Mouse (Mus musculus) CH12.LX (cell line): ENCODE results near the gene Drosha. TPM values are rescaled to one million over a fixed set of nuclear protein-coding genes. Genes with fewer than 3 reads are reported as not detected.

Experiments used
- DNase-seq: peaks from one replicate; pipeline ENCODE4 v3.0.0-alpha.2; 2013; ENCODE audit errors: extremely low read depth
- H3K27ac ChIP-seq: 2 replicates; pipeline ENCODE4 v1.5.1; 2012; ENCODE audit warnings: low read depth, mild to moderate bottlenecking, control low read depth, moderate library complexity; ENCODE audit not compliant: insufficient read depth
- H3K27me3 ChIP-seq: replicated peaks from 2 replicates; pipeline ENCODE3; 2012; ENCODE audit warnings: inconsistent platforms
- H3K36me3 ChIP-seq, 2 experiments: replicated peaks in 1 of 2; 2 replicates each; pipeline versions ENCODE3 to v1.6.1; 2012; ENCODE audit warnings: inconsistent platforms in 1 of 2, low read length in 1 of 2, mild to moderate bottlenecking in 1 of 2, mixed read lengths in 1 of 2, moderate library complexity in 1 of 2; ENCODE audit not compliant: control insufficient read depth in 1 of 2, insufficient read depth in 1 of 2
- H3K4me1 ChIP-seq, 2 experiments: 2 replicates each; pipeline ENCODE4 v1.6.1; 2012; ENCODE audit warnings: inconsistent platforms in 1 of 2, moderate library complexity in 1 of 2; ENCODE audit not compliant: insufficient read depth in 2 of 2, control insufficient read depth in 1 of 2
- H3K4me2 ChIP-seq: 2 replicates; pipeline ENCODE4 v1.6.1; 2012; ENCODE audit warnings: low read depth, mild to moderate bottlenecking, control low read depth; ENCODE audit not compliant: poor library complexity, insufficient read depth, severe bottlenecking
- H3K4me3 ChIP-seq, 3 experiments: fragments of 150-350 bp in 1 of 3; sonication (generic) in 1 of 3; replicated peaks in 1 of 3; 2 replicates each; pipeline versions ENCODE3 to v1.5.1; 2011 to 2012; ENCODE audit warnings: low read depth in 2 of 3, low read length in 2 of 3, mild to moderate bottlenecking in 2 of 3, moderate library complexity in 2 of 3, control low read depth in 1 of 3, improper control_type of control experiment in 1 of 3, inconsistent platforms in 1 of 3, mixed read lengths in 1 of 3; ENCODE audit not compliant: poor library complexity in 1 of 3
- H3K79me2 ChIP-seq: replicated peaks from 2 replicates; pipeline ENCODE4 v1.6.1; 2012; ENCODE audit warnings: mild to moderate bottlenecking, moderate library complexity; ENCODE audit not compliant: control insufficient read depth, poor library complexity, insufficient read depth, severe bottlenecking; ENCODE audit errors: extremely low read depth
- H3K9ac ChIP-seq: 2 replicates; pipeline ENCODE4 v1.6.1; 2012; ENCODE audit warnings: low read depth, mild to moderate bottlenecking, control low read depth, moderate library complexity; ENCODE audit not compliant: insufficient read depth
- H3K9me3 ChIP-seq: replicated peaks from 2 replicates; pipeline ENCODE3; 2012; ENCODE audit warnings: low read length, inconsistent platforms, mixed read lengths
- BHLHE40 ChIP-seq: IDR thresholded peaks from 2 replicates; pipeline ENCODE4 v1.6.1; 2011; ENCODE audit warnings: mild to moderate bottlenecking, low read depth, low read length, improper control_type of control experiment
- CHD1 ChIP-seq: IDR thresholded peaks from 2 replicates; pipeline ENCODE4 v1.6.1; 2012; ENCODE audit warnings: low read depth, low read length, improper control_type of control experiment, inconsistent platforms
- ELF1 ChIP-seq: IDR thresholded peaks from 2 replicates; pipeline ENCODE4 v1.6.1; 2014; ENCODE audit warnings: low read depth, mild to moderate bottlenecking, inconsistent platforms, low read length, improper control_type of control experiment
- GABPA ChIP-seq: IDR thresholded peaks from 2 replicates; pipeline ENCODE4 v1.6.1; 2012; ENCODE audit warnings: low read depth, low read length, improper control_type of control experiment, inconsistent platforms; ENCODE audit not compliant: insufficient replicate concordance
- HCFC1 ChIP-seq: IDR thresholded peaks from 2 replicates; pipeline ENCODE4 v1.6.1; 2012; ENCODE audit warnings: low read depth, mild to moderate bottlenecking, inconsistent platforms, low read length, improper control_type of control experiment
- IRF4 ChIP-seq: IDR thresholded peaks from 2 replicates; pipeline ENCODE4 v1.6.1; 2014; ENCODE audit warnings: low read depth, mild to moderate bottlenecking, inconsistent platforms, low read length, improper control_type of control experiment
- JUN ChIP-seq: IDR thresholded peaks from 2 replicates; pipeline ENCODE4 v1.6.1; 2011; ENCODE audit warnings: low read depth, mild to moderate bottlenecking, low read length, improper control_type of control experiment, moderate library complexity; ENCODE audit not compliant: insufficient read depth
- KAT2A ChIP-seq: IDR thresholded peaks from 2 replicates; pipeline ENCODE4 v1.6.1; 2012; ENCODE audit warnings: low read length, improper control_type of control experiment, inconsistent platforms; ENCODE audit not compliant: insufficient replicate concordance
- MAFK ChIP-seq: IDR thresholded peaks from 2 replicates; pipeline ENCODE4 v1.6.1; 2011; ENCODE audit warnings: low read length, improper control_type of control experiment; ENCODE audit not compliant: insufficient replicate concordance
- MAX ChIP-seq: IDR thresholded peaks from 2 replicates; pipeline ENCODE4 v1.6.1; 2011; ENCODE audit warnings: low read length, improper control_type of control experiment
- MAZ ChIP-seq: IDR thresholded peaks from 2 replicates; pipeline ENCODE4 v1.6.1; 2012; ENCODE audit warnings: low read depth, mild to moderate bottlenecking, inconsistent platforms, low read length, improper control_type of control experiment, moderate library complexity
- MEF2A ChIP-seq: IDR thresholded peaks from 2 replicates; pipeline ENCODE4 v1.6.1; 2014; ENCODE audit warnings: low read depth, mild to moderate bottlenecking, inconsistent platforms, low read length, improper control_type of control experiment, borderline replicate concordance
- MXI1 ChIP-seq: IDR thresholded peaks from 2 replicates; pipeline ENCODE4 v1.6.1; 2011; ENCODE audit warnings: mild to moderate bottlenecking, low read depth, low read length, improper control_type of control experiment
- MYC ChIP-seq: IDR thresholded peaks from 2 replicates; pipeline ENCODE4 v1.6.1; 2011; ENCODE audit warnings: low read depth, mild to moderate bottlenecking, improper control_type of control experiment, low read length
- NELFE ChIP-seq: IDR thresholded peaks from 2 replicates; pipeline ENCODE4 v1.6.1; 2011; ENCODE audit warnings: low read depth, low read length, improper control_type of control experiment
- NRF1 ChIP-seq: IDR thresholded peaks from 2 replicates; pipeline ENCODE4 v1.6.1; 2014; ENCODE audit warnings: low read depth, mild to moderate bottlenecking, inconsistent platforms, low read length, improper control_type of control experiment, moderate library complexity
- PAX5 ChIP-seq: IDR thresholded peaks from 2 replicates; pipeline ENCODE4 v1.6.1; 2012; ENCODE audit warnings: low read length, inconsistent platforms, mixed read lengths
- POLR2A ChIP-seq: IDR thresholded peaks from 2 replicates; pipeline ENCODE4 v1.6.1; 2011; ENCODE audit warnings: low read depth, mild to moderate bottlenecking, improper control_type of control experiment, low read length
- SIN3A ChIP-seq: IDR thresholded peaks from 2 replicates; pipeline ENCODE4 v1.6.1; 2012; ENCODE audit warnings: low read length, improper control_type of control experiment, inconsistent platforms
- SMC3 ChIP-seq: IDR thresholded peaks from 2 replicates; pipeline ENCODE4 v1.6.1; 2011; ENCODE audit warnings: low read depth, low read length, improper control_type of control experiment
- TBP ChIP-seq: conservative IDR thresholded peaks from 2 replicates; pipeline ENCODE4 v1.6.1; 2011; ENCODE audit warnings: low read depth, low read length, improper control_type of control experiment
- TCF12 ChIP-seq: IDR thresholded peaks from 2 replicates; pipeline ENCODE4 v1.6.1; 2014; ENCODE audit warnings: low read depth, mild to moderate bottlenecking, inconsistent platforms, low read length, improper control_type of control experiment
- ZC3H11A ChIP-seq: IDR thresholded peaks from 2 replicates; pipeline ENCODE4 v1.6.1; 2012; ENCODE audit warnings: low read depth, mild to moderate bottlenecking, inconsistent platforms, low read length, improper control_type of control experiment
- ZKSCAN1 ChIP-seq: IDR thresholded peaks from 2 replicates; pipeline ENCODE4 v1.6.1; 2012; ENCODE audit warnings: low read depth, inconsistent platforms, low read length, improper control_type of control experiment, borderline replicate concordance
- ZMIZ1 ChIP-seq: IDR thresholded peaks from 2 replicates; pipeline ENCODE4 v1.6.1; 2012; ENCODE audit warnings: low read depth, mild to moderate bottlenecking, inconsistent platforms, low read length, improper control_type of control experiment
- ZNF384 ChIP-seq: IDR thresholded peaks from 2 replicates; pipeline ENCODE4 v1.6.1; 2012; ENCODE audit warnings: low read depth, low read length, improper control_type of control experiment, inconsistent platforms
- dilution Hi-C: fragments of 300-500 bp; cut with MboI; formaldehyde crosslinking; loops from 2 replicates; pipeline ENCODE4 v1.14.3; 2020; ENCODE audit warnings: low sequenced_read_pairs; ENCODE audit not compliant: extremely low pct_unique_long_range_greater_than_20kb, extremely low pct_ligation_motif_present
- in situ Hi-C: fragments of 300-500 bp; cut with MboI; formaldehyde crosslinking; loops from 3 replicates; pipeline ENCODE4 v1.14.3; 2019; ENCODE audit warnings: low sequenced_read_pairs, low pct_ligation_motif_present, low pct_unique_long_range_greater_than_20kb, mixed read lengths
- polyA plus RNA-seq: library from polyadenylated mRNA; unstranded; fragments of >175 nt; gene quantifications from 2 replicates; pipeline ENCODE4 v1.2.1, GENCODE M21; 2012; ENCODE audit warnings: low read depth; ENCODE audit not compliant: insufficient read length
- total RNA-seq, 2 experiments: library from RNA; depleted of rRNA; stranded (reverse); fragments of 300-350 nt in 1 of 2; fragments of >200 nt in 1 of 2; gene quantifications; 2 replicates each; pipeline ENCODE4 v1.2.3; 2012 to 2014

Drosha gene
- total and polyA plus RNA-seq, 3 experiments = 23.4 to 81.9 (median 24.8) TPM

DNA sequence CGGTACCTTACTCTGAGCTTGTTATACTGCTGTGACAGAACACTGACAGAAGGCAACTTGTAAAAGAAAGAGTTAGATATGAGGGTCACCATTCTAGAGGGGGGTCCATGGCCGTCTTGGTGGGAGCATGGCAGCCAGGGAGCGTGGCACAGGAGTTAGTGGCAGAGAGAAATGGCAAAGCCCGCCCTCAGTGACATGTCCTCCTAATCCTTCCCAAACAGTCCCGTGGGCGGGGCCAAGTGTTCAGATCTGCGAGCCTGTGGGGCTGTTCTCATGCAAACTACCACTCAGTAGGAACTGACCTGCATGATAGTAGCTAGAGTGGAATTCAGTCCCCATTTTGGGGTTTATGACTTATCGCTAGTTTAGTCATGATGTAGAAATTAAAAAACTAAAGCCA is 73.2 kb downstream of the Drosha start:
- Histone ChIP-seq H3K36me3 (peaks cover 63 to 91% of the 10 kb centered on the region in 2 experiments), H3K9me3 (no peaks in the 10 kb centered on the region), H3K4me1 (no peaks in the 10 kb centered on the region), H3K9ac (no peak overlapping the region), H3K27me3 (no peaks in the 10 kb centered on the region), H3K79me2 (no peaks in the 10 kb centered on the region), H3K27ac (no peak overlapping the region), H3K4me2 (no peak overlapping the region), H3K4me3 (no peak overlapping the region)
- in situ Hi-C loops (no loop called here), dilution Hi-C loops (no loop called here)
- DNase-seq = no peak
- no peak for TF ChIP-seq KAT2A
- TF ChIP-seq GABPA = no peak

DNA sequence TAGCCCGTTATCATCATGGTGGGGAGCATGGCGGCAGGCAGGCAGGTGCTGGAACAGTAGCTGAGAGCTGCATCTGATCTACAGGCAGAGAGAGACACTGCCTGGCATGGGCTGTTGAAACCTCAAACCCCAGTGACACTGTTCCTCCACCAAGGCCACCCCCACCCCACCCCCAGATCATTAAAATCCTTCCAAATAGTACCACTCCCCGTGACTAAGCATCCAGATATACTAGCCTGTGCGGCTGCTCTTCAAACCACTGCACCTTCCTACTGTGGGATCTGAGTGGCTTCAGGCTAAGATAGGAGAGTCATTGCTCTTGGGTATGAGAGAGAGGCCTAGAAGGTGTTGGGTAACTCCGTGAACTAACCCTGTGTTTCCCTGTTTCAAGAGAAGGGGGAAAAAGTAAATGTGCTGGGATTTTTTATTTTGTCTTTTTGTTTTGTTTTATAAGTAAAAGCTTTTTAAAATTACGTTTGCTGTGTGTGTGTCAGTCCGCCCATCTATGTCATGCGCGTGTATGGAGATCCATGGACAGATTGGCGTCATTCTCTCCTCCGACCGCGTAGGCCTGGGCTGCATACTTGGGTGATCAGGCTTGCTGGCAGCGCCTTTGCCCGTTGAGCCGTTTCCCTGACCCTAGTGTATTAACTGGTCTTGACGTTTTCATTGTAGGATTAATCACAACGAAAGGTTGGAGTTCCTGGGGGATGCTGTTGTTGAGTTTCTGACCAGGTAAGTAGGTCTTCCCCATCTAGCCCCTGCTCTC is 76.0 kb downstream of the Drosha start:
- no peak overlapping the region for H3K4me3 ChIP-seq
- dilution Hi-C loops = no loop called here

DNA sequence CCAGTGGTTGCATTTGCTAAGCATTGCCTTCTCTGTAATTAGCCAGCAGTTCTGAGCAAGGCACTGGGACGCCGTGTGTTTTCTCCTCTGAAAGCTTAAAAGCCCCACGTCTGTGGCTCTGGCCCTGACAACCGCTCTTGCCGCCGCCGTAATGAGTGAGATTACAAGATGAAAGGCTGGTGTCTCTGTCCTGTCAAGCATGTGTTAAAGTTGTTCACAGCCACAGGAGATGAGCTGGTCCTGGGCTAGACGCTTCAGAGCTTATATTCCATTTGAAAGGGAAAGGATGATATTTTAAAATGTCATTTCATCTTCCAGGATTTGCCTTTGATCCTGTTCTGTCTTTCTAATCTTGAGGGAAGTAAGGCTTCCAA is 76.6 kb downstream of the Drosha start:
- no peak for DNase-seq
- in situ Hi-C loops (no loop called here), dilution Hi-C loops (no loop called here)
- no peaks in the 10 kb centered on the region for H3K4me1 ChIP-seq
- H3K79me2 ChIP-seq = no peaks in the 10 kb centered on the region
- no peak overlapping the region for H3K4me2 ChIP-seq
- no peak overlapping the region for H3K9ac ChIP-seq
- TF ChIP-seq TCF12 (no peak), ELF1 (no peak), TBP (no peak), IRF4 (no peak), ZKSCAN1 (no peak), ZMIZ1 (no peak), NELFE (no peak), MAZ (no peak), SMC3 (no peak), CHD1 (no peak), POLR2A (no peak), HCFC1 (no peak), NRF1 (no peak), KAT2A (no peak), JUN (no peak), BHLHE40 (no peak), MAX (no peak), SIN3A (no peak), MXI1 (no peak), PAX5 (no peak)
- peaks cover 55 to 87% of the 10 kb centered on the region in 2 experiments for H3K36me3 ChIP-seq
- H3K27ac ChIP-seq = no peak overlapping the region
- H3K27me3 ChIP-seq = no peaks in the 10 kb centered on the region
- H3K9me3 ChIP-seq = no peaks in the 10 kb centered on the region
- H3K4me3 ChIP-seq = no peak overlapping the region

More for the DNA sequence above, 76.0 kb downstream of the Drosha start:
- H3K27me3 ChIP-seq = no peaks in the 10 kb centered on the region
- H3K9ac ChIP-seq = no peak overlapping the region
- peaks cover 57 to 88% of the 10 kb centered on the region in 2 experiments for H3K36me3 ChIP-seq
- no peak for DNase-seq
- H3K79me2 ChIP-seq = no peaks in the 10 kb centered on the region
- no peak overlapping the region for H3K4me2 ChIP-seq
- in situ Hi-C loops = no loop called here
- H3K4me1 ChIP-seq = no peaks in the 10 kb centered on the region
- TF ChIP-seq NELFE = no peak
- TF ChIP-seq BHLHE40 = no peak
- TF ChIP-seq SIN3A = no peak
- TF ChIP-seq ZC3H11A = no peak
- no peak for TF ChIP-seq ZKSCAN1
- TF ChIP-seq MAFK = no peak
- TF ChIP-seq ZNF384 = no peak
- no peak for TF ChIP-seq MEF2A
- no peak for TF ChIP-seq MYC
- no peak for TF ChIP-seq JUN
- no peaks in the 10 kb centered on the region for H3K9me3 ChIP-seq
- no peak overlapping the region for H3K27ac ChIP-seq
